Mouse (Mus musculus) lung, embryonic 15.5 days (tissue): ENCODE data around the gene Gm3259. TPM values are rescaled to one million over a fixed set of nuclear protein-coding genes. Genes with fewer than 3 reads are reported as not detected.
"Not testable (repeated sequence)": the region's sequence is repeated elsewhere in the genome, so short reads cannot be mapped to it uniquely, and the experiment has no call there.

Source experiments
- ATAC-seq: fragments of 200-750 bp; cut with Nextera tagmentation; 2 replicates; pipeline ENCODE4 v1.8.0; 2017; ENCODE audit warnings: moderate number of reproducible peaks, borderline replicate concordance; ENCODE audit not compliant: low FRiP score, low TSS enrichment; ENCODE audit errors: extremely low read depth
- H3K27ac ChIP-seq: fragments of 300-500 bp; sonication (generic); 2 replicates; pipeline ENCODE4 v1.5.1; 2015; ENCODE audit warnings: moderate library complexity, mild to moderate bottlenecking, inconsistent platforms
- H3K27me3 ChIP-seq: fragments of 300-500 bp; sonication (generic); 2 replicates; pipeline ENCODE4 v1.6.1; 2015; ENCODE audit warnings: inconsistent platforms
- H3K36me3 ChIP-seq: fragments of 300-500 bp; sonication (generic); 2 replicates; pipeline ENCODE4 v1.6.1; 2015; ENCODE audit warnings: inconsistent platforms
- H3K4me1 ChIP-seq: fragments of 300-500 bp; sonication (generic); 2 replicates; pipeline ENCODE4 v1.6.1; 2015; ENCODE audit warnings: inconsistent platforms
- H3K4me2 ChIP-seq: fragments of 300-500 bp; sonication (generic); 2 replicates; pipeline ENCODE4 v1.6.1; 2015; ENCODE audit warnings: inconsistent platforms, mild to moderate bottlenecking, moderate library complexity
- H3K4me3 ChIP-seq: fragments of 300-500 bp; sonication (generic); 2 replicates; pipeline ENCODE4 v1.5.1; 2015; ENCODE audit warnings: mild to moderate bottlenecking, inconsistent platforms
- H3K9ac ChIP-seq: fragments of 300-500 bp; sonication (generic); 2 replicates; pipeline ENCODE4 v1.6.1; 2015; ENCODE audit warnings: inconsistent platforms
- H3K9me3 ChIP-seq: fragments of 300-500 bp; sonication (generic); 2 replicates; pipeline ENCODE4 v1.6.1; 2016; ENCODE audit warnings: inconsistent platforms
- WGBS: fragments of 180-500 bp; shearing (Covaris S2); methylation state at CpG from one replicate; pipeline ENCODE4 v1.1.7; 2015; 5-methylcytosine and 5-hydroxymethylcytosine counted together
- polyA plus RNA-seq: library from polyadenylated mRNA; unstranded; fragments of >200 nt; fragmentation: Nextera tagmentation; extraction: Ambion mirVana; gene quantifications from 2 replicates; pipeline ENCODE4 v1.2.1, GENCODE M21; 2015

The Gm3259 gene
- polyA plus RNA-seq = not detected in 2 replicates

GRCm38 (mm10) chr5:95305611-95306010 is at the start of gene Gm3259:
TSS of gene Gm3259 (plus strand) at chr5:95305911.
- not testable (repeated sequence) for H3K4me1 ChIP-seq, H3K9me3 ChIP-seq, H3K9ac ChIP-seq, H3K36me3 ChIP-seq, H3K27me3 ChIP-seq, H3K4me3 ChIP-seq, H3K4me2 ChIP-seq, ATAC-seq, H3K27ac ChIP-seq
- WGBS = 23% methylated on average over 2 of the region's 2 CpGs

GRCm38 (mm10) chr5:95272668-95273067 is 33.0 kb upstream of the Gm3259 start, which contains the start of gene Gm10424:
TSS of gene Gm10424 (minus strand) at chr5:95272768.
- H3K27ac ChIP-seq, H3K4me3 ChIP-seq, H3K4me2 ChIP-seq, H3K36me3 ChIP-seq, H3K27me3 ChIP-seq, H3K9me3 ChIP-seq, H3K4me1 ChIP-seq, H3K9ac ChIP-seq, ATAC-seq: not testable (repeated sequence)
- whole genome bisulfite sequencing = no CpG with 5 or more reads among the region's 1 CpGs

Other genes with a start within 250 kb of the Gm3259 start
- gene Gm7942, start 199.0 kb upstream of the Gm3259 start, polyA plus RNA-seq = not detected in 2 replicates
- gene Gm16513, start 123.3 kb upstream of the Gm3259 start, polyA plus RNA-seq = not detected in 2 replicates
- gene Gm10424, start 33.1 kb upstream of the Gm3259 start, polyA plus RNA-seq = not detected in 2 replicates
- gene D5Ertd577e, start 150.9 kb downstream of the Gm3259 start, polyA plus RNA-seq = not detected in 2 replicates
- gene Gm3286, start 204.8 kb downstream of the Gm3259 start, polyA plus RNA-seq = not detected in 2 replicates